Mouse (Mus musculus) lung, postnatal 0 days (tissue): ENCODE measurements around the gene Tor3a.

Source experiments
- CTCF ChIP-seq: IDR thresholded peaks from 2 replicates; pipeline ENCODE4 v1.5.1; 2016; ENCODE audit warnings: antibody characterized with exemption, mild to moderate bottlenecking
- EP300 ChIP-seq: IDR thresholded peaks from 2 replicates; pipeline ENCODE4 v1.6.1; 2016; ENCODE audit warnings: antibody characterized with exemption, mild to moderate bottlenecking, control low read depth

- no peak for TF ChIP-seq CTCF
- no peak for TF ChIP-seq EP300
Measured at GRCm38 (mm10) chr1:156686025-156686661, 12.0 kb upstream of the Tor3a start.
